Mouse (Mus musculus): Measurements from ENCODE around the gene Il1r1. TPM values are rescaled to one million over a fixed set of nuclear protein-coding genes. Genes with fewer than 3 reads are reported as not detected.

The Il1r1 gene
- polyA plus RNA-seq, 1 experiment from 2014 or later = 10.3 TPM

DNA sequence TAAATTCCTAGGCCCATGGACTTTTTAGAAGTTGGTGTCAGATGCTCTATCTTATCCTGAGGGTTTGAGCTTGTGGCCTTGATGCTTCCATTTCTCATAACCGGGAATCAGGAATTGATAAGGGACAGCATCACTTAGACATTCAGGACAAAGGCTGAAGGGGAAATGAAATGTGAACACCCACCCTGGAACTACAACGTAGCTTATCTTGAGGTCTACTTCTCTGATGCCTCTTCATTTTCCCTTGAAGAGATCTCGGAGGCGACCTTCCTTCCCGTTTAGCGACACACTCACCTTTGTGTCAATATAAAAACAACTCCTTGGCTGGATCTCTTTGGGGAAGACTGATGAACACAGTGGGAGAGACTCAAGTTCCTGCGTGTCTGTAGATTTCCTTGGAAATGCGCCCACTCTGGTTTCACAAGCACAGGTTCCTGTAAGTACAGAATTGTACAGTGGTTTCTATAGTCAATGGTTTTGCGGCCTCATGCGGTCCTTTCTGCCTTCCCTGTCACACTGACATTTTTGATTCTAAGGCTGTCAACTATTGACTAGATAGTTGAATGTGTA, 46.7 kb downstream of the Il1r1 start:
- Histone ChIP-seq H3K27me3 (no peaks in the 10 kb centered on the region), H3K4me2 (replicated peaks) (no peak overlapping the region), H3K9ac (no peak overlapping the region), H3K4me1 (peaks cover 33% of the 10 kb centered on the region), H3K27ac (replicated peaks) (no peak overlapping the region), H3K4me3 (replicated peaks) (no peak overlapping the region), H3K9me3 (replicated peaks) (no peaks in the 10 kb centered on the region), H3K36me3 (no peaks in the 10 kb centered on the region)
- ATAC-seq (ENCODE audit: insufficient number of reproducible peaks, low FRiP score, low TSS enrichment, low read depth) = no peak
- 72% methylated on average over 10 of the region's 10 CpGs for WGBS

- 52% methylated on average over 3 of the region's 3 CpGs for WGBS
- Histone ChIP-seq H3K36me3 (no peaks in the 10 kb centered on the region), H3K27me3 (no peaks in the 10 kb centered on the region), H3K4me1 (peaks cover 27% of the 10 kb centered on the region), H3K27ac (replicated peaks) (no peak overlapping the region), H3K4me3 (replicated peaks) (no peak overlapping the region), H3K4me2 (replicated peaks) (no peak overlapping the region), H3K9ac (no peak overlapping the region), H3K9me3 (replicated peaks) (no peaks in the 10 kb centered on the region)
- no peak for ATAC-seq (ENCODE audit: insufficient number of reproducible peaks, low FRiP score, low TSS enrichment, low read depth)
Observed at GRCm38 (mm10) chr1:40272204-40272603, 47.3 kb downstream of the Il1r1 start.

GRCm38 (mm10) chr1:40273491-40273890, 48.6 kb downstream of the Il1r1 start:
- Histone ChIP-seq H3K4me1 (peaks cover 23% of the 10 kb centered on the region), H3K36me3 (no peaks in the 10 kb centered on the region), H3K27me3 (no peaks in the 10 kb centered on the region), H3K9ac (no peak overlapping the region), H3K4me3 (replicated peaks) (no peak overlapping the region), H3K27ac (replicated peaks) (no peak overlapping the region), H3K4me2 (replicated peaks) (no peak overlapping the region), H3K9me3 (replicated peaks) (no peaks in the 10 kb centered on the region)
- ATAC-seq (ENCODE audit: insufficient number of reproducible peaks, low FRiP score, low TSS enrichment, low read depth) = no peak
- WGBS = 75% methylated on average over 1 of the region's 1 CpGs

DNA sequence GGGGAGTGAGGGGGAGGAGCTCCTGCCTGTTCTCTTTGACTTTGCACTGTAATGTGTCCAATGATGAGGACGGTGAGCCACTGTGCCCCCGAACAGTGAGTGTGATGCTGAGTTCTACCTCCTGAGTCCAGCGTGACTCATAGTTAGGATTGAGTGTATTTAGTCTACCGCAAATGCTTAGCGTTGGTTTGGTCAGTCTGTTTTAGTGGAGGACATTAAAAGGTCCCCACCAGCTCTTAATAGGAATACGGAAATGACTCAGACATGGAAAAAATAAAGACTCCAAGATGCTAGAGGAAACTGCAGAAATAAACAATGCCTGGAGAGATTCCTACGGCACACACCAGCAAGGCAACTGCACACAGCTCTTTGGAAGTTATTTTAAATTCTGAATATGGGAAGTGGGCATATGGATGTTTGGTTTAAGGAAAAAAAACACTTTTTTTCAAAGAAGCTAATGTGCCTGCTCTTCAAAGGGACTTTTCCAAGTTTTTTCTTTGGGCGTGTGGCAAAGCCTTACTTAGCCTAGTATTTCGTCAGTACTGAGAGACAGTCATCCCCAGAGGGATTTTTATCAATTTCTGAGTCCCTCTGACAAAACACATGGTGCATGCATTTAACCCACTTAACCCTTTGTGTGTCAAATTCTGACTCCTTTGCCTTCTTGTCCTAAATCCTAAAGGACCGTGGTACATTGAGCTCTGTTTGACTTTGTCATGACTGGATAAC, 50.6 kb downstream of the Il1r1 start:
- no peak for ATAC-seq (ENCODE audit: insufficient number of reproducible peaks, low FRiP score, low TSS enrichment, low read depth)
- H3K27ac ChIP-seq (replicated peaks) = no peak overlapping the region

DNA sequence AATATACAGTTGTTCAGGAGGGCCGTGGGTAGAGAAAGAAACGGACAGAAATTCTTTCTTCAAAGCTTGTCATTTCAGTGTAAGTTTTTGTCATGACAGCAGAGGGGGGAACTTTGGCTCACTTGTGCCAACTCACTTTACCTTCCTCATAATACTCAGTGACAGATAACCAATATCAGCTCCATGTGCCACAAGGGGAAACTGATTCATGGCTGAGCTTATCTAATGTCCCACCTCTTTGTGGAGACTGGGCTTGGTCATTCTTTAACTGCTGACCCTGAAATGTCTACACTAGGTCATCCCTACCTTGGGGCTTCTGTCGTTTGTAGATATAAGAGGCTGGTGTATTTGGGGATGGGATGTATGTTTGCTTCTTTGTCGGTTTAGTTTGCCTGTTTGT, 53.1 kb downstream of the Il1r1 start:
- WGBS = 87% methylated on average over 4 of the region's 4 CpGs
- H3K9ac ChIP-seq = no peak overlapping the region
- peaks cover 35% of the 10 kb centered on the region for H3K4me1 ChIP-seq
- no peaks in the 10 kb centered on the region for H3K27me3 ChIP-seq
- no peak for ATAC-seq (ENCODE audit: insufficient number of reproducible peaks, low FRiP score, low TSS enrichment, low read depth)
- no peak overlapping the region for H3K4me2 ChIP-seq (replicated peaks)
- no peaks in the 10 kb centered on the region for H3K36me3 ChIP-seq
- H3K27ac ChIP-seq (replicated peaks) = no peak overlapping the region
- no peaks in the 10 kb centered on the region for H3K9me3 ChIP-seq (replicated peaks)
- H3K4me3 ChIP-seq (replicated peaks) = no peak overlapping the region

More for the DNA sequence above, 50.6 kb downstream of the Il1r1 start:
- H3K4me1 ChIP-seq = peaks cover 31% of the 10 kb centered on the region
- H3K4me3 ChIP-seq (replicated peaks) = no peak overlapping the region
- H3K9me3 ChIP-seq (replicated peaks) = no peaks in the 10 kb centered on the region
- no peak overlapping the region for H3K9ac ChIP-seq
- no peaks in the 10 kb centered on the region for H3K27me3 ChIP-seq
- no peak overlapping the region for H3K4me2 ChIP-seq (replicated peaks)
- no peaks in the 10 kb centered on the region for H3K36me3 ChIP-seq
- WGBS = 59% methylated on average over 10 of the region's 10 CpGs

DNA sequence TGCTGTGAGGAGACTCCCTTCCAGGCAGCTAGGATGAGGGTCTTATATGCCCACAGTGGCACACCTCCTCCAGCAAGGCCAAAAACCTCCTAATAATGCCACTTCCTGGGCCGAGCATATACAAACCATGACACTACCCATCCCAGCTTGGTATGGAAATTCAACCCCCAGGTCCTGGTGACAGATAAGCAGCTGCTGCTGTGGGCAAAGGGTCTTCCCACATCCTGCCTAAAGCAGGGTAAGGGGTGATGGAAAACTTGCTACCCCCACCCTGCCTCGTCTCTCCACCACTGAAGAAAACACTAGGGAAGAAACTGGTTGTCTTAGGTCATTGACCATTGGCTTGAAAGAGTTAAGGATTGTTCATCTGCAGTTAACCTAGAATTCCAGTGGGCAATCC, 53.8 kb downstream of the Il1r1 start:
- no peak overlapping the region for H3K9ac ChIP-seq
- H3K4me3 ChIP-seq (replicated peaks) = no peak overlapping the region
- ATAC-seq (ENCODE audit: insufficient number of reproducible peaks, low FRiP score, low TSS enrichment, low read depth) = no peak
- WGBS = 68% methylated on average over 2 of the region's 2 CpGs
- peak overlapping the region; percentile 29 for H3K27ac ChIP-seq (replicated peaks)
- H3K4me1 ChIP-seq = peaks cover 30% of the 10 kb centered on the region
- no peaks in the 10 kb centered on the region for H3K36me3 ChIP-seq
- H3K27me3 ChIP-seq = no peaks in the 10 kb centered on the region
- no peak overlapping the region for H3K4me2 ChIP-seq (replicated peaks)
- no peaks in the 10 kb centered on the region for H3K9me3 ChIP-seq (replicated peaks)

DNA sequence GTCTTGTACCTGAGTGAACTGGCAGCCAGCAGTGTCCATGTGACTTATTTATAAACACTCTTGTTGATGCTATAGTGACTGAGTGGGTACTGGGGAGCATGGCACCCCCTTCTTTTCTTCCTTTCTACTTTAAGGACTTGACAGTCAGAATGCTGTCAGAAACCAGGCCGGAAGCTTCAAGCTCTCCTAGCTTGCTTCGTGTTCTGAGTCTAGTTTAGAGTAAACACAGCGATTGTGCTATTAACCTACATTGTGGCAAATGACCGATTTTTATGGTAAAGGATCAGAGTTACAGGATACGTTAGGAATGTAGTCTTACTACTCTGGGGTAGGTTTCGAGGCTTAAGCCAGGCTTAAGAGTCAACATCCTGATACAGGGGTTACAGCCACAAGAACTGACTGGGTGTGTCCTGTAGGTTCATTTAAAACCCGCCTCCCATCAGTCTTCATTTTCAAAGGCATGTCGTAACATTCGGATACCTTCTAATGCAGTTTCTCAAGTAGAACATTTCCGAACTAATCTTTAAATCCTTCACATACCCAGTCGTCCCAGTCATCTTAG, 54.4 kb downstream of the Il1r1 start:
- no peaks in the 10 kb centered on the region for H3K36me3 ChIP-seq
- peak overlapping the region; percentile 65 for H3K27ac ChIP-seq (replicated peaks)
- no peaks in the 10 kb centered on the region for H3K27me3 ChIP-seq
- H3K4me2 ChIP-seq (replicated peaks) = no peak overlapping the region
- peaks cover 30% of the 10 kb centered on the region for H3K4me1 ChIP-seq
- ATAC-seq (ENCODE audit: insufficient number of reproducible peaks, low FRiP score, low TSS enrichment, low read depth) = no peak
- H3K4me3 ChIP-seq (replicated peaks) = no peak overlapping the region
- no peaks in the 10 kb centered on the region for H3K9me3 ChIP-seq (replicated peaks)
- 55% methylated on average over 11 of the region's 11 CpGs for WGBS
- no peak overlapping the region for H3K9ac ChIP-seq

- no peak overlapping the region for H3K27ac ChIP-seq (replicated peaks)
- 60% methylated on average over 4 of the region's 4 CpGs for WGBS
- no peaks in the 10 kb centered on the region for H3K36me3 ChIP-seq
- no peak overlapping the region for H3K4me3 ChIP-seq (replicated peaks)
- H3K4me2 ChIP-seq (replicated peaks) = no peak overlapping the region
- ATAC-seq (ENCODE audit: insufficient number of reproducible peaks, low FRiP score, low TSS enrichment, low read depth) = no peak
- no peaks in the 10 kb centered on the region for H3K27me3 ChIP-seq
- H3K4me1 ChIP-seq = peaks cover 19% of the 10 kb centered on the region; the same call in 1 of the 2 replicates
- no peak overlapping the region for H3K9ac ChIP-seq
- H3K9me3 ChIP-seq (replicated peaks) = no peaks in the 10 kb centered on the region
Observed at GRCm38 (mm10) chr1:40281950-40282349, 57.1 kb downstream of the Il1r1 start.

DNA sequence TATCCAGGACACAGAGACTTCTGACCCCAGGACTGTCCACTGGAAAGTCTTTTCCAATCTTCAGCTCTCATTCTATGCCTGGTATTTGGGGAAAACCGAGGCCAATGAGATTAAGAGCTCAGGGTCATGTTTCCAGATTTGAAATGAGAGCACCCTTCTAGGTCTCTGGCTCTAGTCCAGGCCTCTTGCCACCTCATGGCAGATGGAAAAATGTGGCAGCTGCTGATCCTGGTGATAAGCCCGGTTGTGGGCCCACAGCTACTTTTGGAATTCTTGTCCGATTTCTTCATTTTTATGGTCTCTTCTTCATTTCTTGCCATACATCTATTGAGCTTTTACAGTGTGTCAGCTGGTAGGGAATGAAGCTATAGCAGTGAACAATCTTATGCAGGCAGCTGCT, 57.5 kb downstream of the Il1r1 start:
- Histone ChIP-seq H3K4me2 (replicated peaks) (no peak overlapping the region), H3K9ac (no peak overlapping the region), H3K36me3 (no peaks in the 10 kb centered on the region), H3K27me3 (no peaks in the 10 kb centered on the region), H3K27ac (replicated peaks) (no peak overlapping the region), H3K9me3 (replicated peaks) (no peaks in the 10 kb centered on the region), H3K4me3 (replicated peaks) (no peak overlapping the region), H3K4me1 (peaks cover 19% of the 10 kb centered on the region; the same call in 1 of the 2 replicates)
- no peak for ATAC-seq (ENCODE audit: insufficient number of reproducible peaks, low FRiP score, low TSS enrichment, low read depth)
- WGBS = 70% methylated on average over 3 of the region's 3 CpGs

GRCm38 (mm10) chr1:40283995-40284394, 59.1 kb downstream of the Il1r1 start:
- H3K9me3 ChIP-seq (replicated peaks) = no peaks in the 10 kb centered on the region
- H3K27ac ChIP-seq (replicated peaks) = no peak overlapping the region
- peaks cover 16% of the 10 kb centered on the region; the same call in 1 of the 2 replicates for H3K4me1 ChIP-seq
- WGBS = 69% methylated on average over 5 of the region's 5 CpGs
- no peak for ATAC-seq (ENCODE audit: insufficient number of reproducible peaks, low FRiP score, low TSS enrichment, low read depth)
- no peak overlapping the region for H3K4me3 ChIP-seq (replicated peaks)
- H3K9ac ChIP-seq = no peak overlapping the region
- H3K4me2 ChIP-seq (replicated peaks) = no peak overlapping the region
- H3K27me3 ChIP-seq = no peaks in the 10 kb centered on the region
- no peaks in the 10 kb centered on the region for H3K36me3 ChIP-seq

GRCm38 (mm10) chr1:40290489-40291255, 65.8 kb downstream of the Il1r1 start:
- Histone ChIP-seq H3K4me1 (no peaks in the 10 kb centered on the region), H3K4me2 (replicated peaks) (no peak overlapping the region), H3K9ac (no peak overlapping the region), H3K27ac (replicated peaks) (no peak overlapping the region), H3K27me3 (no peaks in the 10 kb centered on the region), H3K4me3 (replicated peaks) (no peak overlapping the region), H3K9me3 (replicated peaks) (no peaks in the 10 kb centered on the region), H3K36me3 (no peaks in the 10 kb centered on the region)
- 61% methylated on average over 12 of the region's 12 CpGs for WGBS
- no peak for ATAC-seq (ENCODE audit: insufficient number of reproducible peaks, low FRiP score, low TSS enrichment, low read depth)
